Mouse (Mus musculus): ENCODE results near the gene Taok3.

DNA sequence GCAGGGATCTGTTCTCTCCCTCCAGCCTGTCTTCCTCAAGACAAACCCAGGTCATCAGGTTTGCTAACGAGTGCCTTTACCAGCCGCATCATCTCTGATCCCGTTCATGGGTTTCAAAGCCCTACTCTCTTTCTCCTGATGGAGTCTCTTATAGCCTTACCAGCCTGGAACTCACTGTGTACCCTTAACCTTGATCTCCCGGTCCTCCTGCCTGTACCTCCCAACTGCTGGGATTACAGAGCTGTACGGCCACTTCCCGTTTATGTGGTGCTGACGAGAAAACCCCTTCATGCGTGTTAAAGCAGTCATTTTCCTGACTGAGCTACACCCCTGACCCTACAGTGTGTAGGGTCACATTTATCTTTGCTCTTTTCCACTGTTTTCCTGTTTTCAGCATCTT, 39.4 kb downstream of the Taok3 start:
- TF ChIP-seq CTCF (IDR thresholded peaks at IDR 0.05; ENCODE audit: low read depth) (no peak), EP300 (IDR thresholded peaks at IDR 0.05; ENCODE audit: low read depth) (no peak)
